Mouse (Mus musculus) MEL (cell line): Measurements from ENCODE around the gene Dapp1. TPM values are rescaled to one million over a fixed set of nuclear protein-coding genes. Genes with fewer than 3 reads are reported as not detected.
A peak's percentile ranks its signal among the peaks of the same experiment; 100 is the strongest.

Experiments used
- DNase-seq: peaks from one replicate; pipeline ENCODE4 v3.0.0; 2011; ENCODE audit warnings: low read depth, low spot score
- H3K27ac ChIP-seq: 2 replicates; pipeline ENCODE4 v1.5.1; 2012; ENCODE audit warnings: low read depth, mild to moderate bottlenecking, control low read depth, low read length, moderate library complexity; ENCODE audit not compliant: control insufficient read depth
- H3K27me3 ChIP-seq, 2 experiments: fragments of 150-350 bp in 1 of 2; sonication (generic) in 1 of 2; 2 replicates each; pipeline ENCODE4 v1.6.1; 2012; ENCODE audit warnings: low read length in 2 of 2, mild to moderate bottlenecking in 2 of 2, improper control_type of control experiment in 1 of 2, moderate library complexity in 1 of 2; ENCODE audit not compliant: insufficient read depth in 2 of 2, control insufficient read depth in 1 of 2
- H3K36me3 ChIP-seq, 2 experiments: 2 replicates each; pipeline ENCODE4 v1.6.1; 2012 to 2014; ENCODE audit warnings: low read length in 2 of 2, improper control_type of control experiment in 1 of 2, inconsistent platforms in 1 of 2, mild to moderate bottlenecking in 1 of 2; ENCODE audit not compliant: insufficient read depth in 2 of 2, control insufficient read depth in 1 of 2
- H3K4me1 ChIP-seq, 2 experiments: fragments of 150-350 bp in 1 of 2; sonication (generic) in 1 of 2; 2 replicates each; pipeline ENCODE4 v1.6.1; 2012; ENCODE audit warnings: low read length in 2 of 2, improper control_type of control experiment in 1 of 2, mild to moderate bottlenecking in 1 of 2; ENCODE audit not compliant: insufficient read depth in 2 of 2, control insufficient read depth in 1 of 2
- H3K4me3 ChIP-seq, 2 experiments: fragments of 150-350 bp in 1 of 2; sonication (generic) in 1 of 2; 2 replicates each; pipeline ENCODE4 v1.5.1; 2012; ENCODE audit warnings: low read depth in 2 of 2, low read length in 2 of 2, mild to moderate bottlenecking in 2 of 2, moderate library complexity in 2 of 2, control low read depth in 1 of 2, improper control_type of control experiment in 1 of 2; ENCODE audit not compliant: control insufficient read depth in 1 of 2, insufficient read depth in 1 of 2
- H3K79me2 ChIP-seq: 2 replicates; pipeline ENCODE4 v1.6.1; 2012; ENCODE audit warnings: mild to moderate bottlenecking, low read length, moderate library complexity; ENCODE audit not compliant: control insufficient read depth, poor library complexity, insufficient read depth
- H3K9ac ChIP-seq: 2 replicates; pipeline ENCODE4 v1.6.1; 2012; ENCODE audit warnings: low read depth, mild to moderate bottlenecking, control low read depth, low read length, moderate library complexity; ENCODE audit not compliant: control insufficient read depth, poor library complexity, severe bottlenecking
- H3K9me3 ChIP-seq: fragments of 150-350 bp; sonication (generic); replicated peaks from 2 replicates; pipeline ENCODE4 v1.6.1; 2012; ENCODE audit warnings: mild to moderate bottlenecking, low read length, improper control_type of control experiment, moderate library complexity; ENCODE audit not compliant: insufficient read depth
- BHLHE40 ChIP-seq: IDR thresholded peaks from 2 replicates; pipeline ENCODE4 v1.6.1; 2012; ENCODE audit warnings: low read depth, mild to moderate bottlenecking, inconsistent platforms, low read length, improper control_type of control experiment, borderline replicate concordance
- CHD2 ChIP-seq: IDR thresholded peaks from 2 replicates; pipeline ENCODE4 v1.6.1; 2011; ENCODE audit warnings: low read length, improper control_type of control experiment
- CTCF ChIP-seq, 3 experiments: IDR thresholded peaks in 2 of 3; conservative IDR thresholded peaks in 1 of 3; 2 replicates each; pipeline ENCODE4 v1.5.1; 2011 to 2012; ENCODE audit warnings: low read length in 3 of 3, low read depth in 2 of 3, mild to moderate bottlenecking in 2 of 3, improper control_type of control experiment in 1 of 3, inconsistent platforms in 1 of 3, mixed read lengths in 1 of 3, moderate library complexity in 1 of 3; ENCODE audit not compliant: control insufficient read depth in 1 of 3, insufficient read depth in 1 of 3, poor library complexity in 1 of 3, severe bottlenecking in 1 of 3
- E2F4 ChIP-seq: IDR thresholded peaks from 2 replicates; pipeline ENCODE4 v1.6.1; 2011; ENCODE audit warnings: low read depth, low read length, improper control_type of control experiment, borderline replicate concordance
- ELF1 ChIP-seq: IDR thresholded peaks from 2 replicates; pipeline ENCODE4 v1.6.1; 2014; ENCODE audit warnings: low read depth, mild to moderate bottlenecking, inconsistent platforms, low read length, improper control_type of control experiment, moderate library complexity
- EP300 ChIP-seq, 2 experiments: IDR thresholded peaks; 2 replicates each; pipeline ENCODE4 v1.6.1; 2011; ENCODE audit warnings: improper control_type of control experiment in 2 of 2, low read length in 2 of 2, low read depth in 1 of 2, mild to moderate bottlenecking in 1 of 2
- ETS1 ChIP-seq: IDR thresholded peaks from 2 replicates; pipeline ENCODE4 v1.6.1; 2012; ENCODE audit warnings: low read depth, mild to moderate bottlenecking, inconsistent platforms, low read length, improper control_type of control experiment, moderate library complexity
- GABPA ChIP-seq: IDR thresholded peaks from 2 replicates; pipeline ENCODE4 v1.6.1; 2012; ENCODE audit warnings: low read depth, mild to moderate bottlenecking, inconsistent platforms, low read length, improper control_type of control experiment, moderate library complexity
- GATA1 ChIP-seq: IDR thresholded peaks from 2 replicates; pipeline ENCODE4 v1.6.1; 2011; ENCODE audit warnings: low read depth, low read length, improper control_type of control experiment
- JUND ChIP-seq: IDR thresholded peaks from 2 replicates; pipeline ENCODE4 v1.6.1; 2011; ENCODE audit warnings: low read depth, mild to moderate bottlenecking, improper control_type of control experiment, low read length
- KAT2A ChIP-seq: conservative IDR thresholded peaks from 2 replicates; pipeline ENCODE4 v1.6.1; 2012; ENCODE audit warnings: low read depth, low read length, improper control_type of control experiment, inconsistent platforms
- MAFK ChIP-seq: IDR thresholded peaks from 2 replicates; pipeline ENCODE4 v1.6.1; 2011; ENCODE audit warnings: low read depth, mild to moderate bottlenecking, low read length, improper control_type of control experiment, borderline replicate concordance
- MAX ChIP-seq: IDR thresholded peaks from 2 replicates; pipeline ENCODE4 v1.6.1; 2011; ENCODE audit warnings: low read length, improper control_type of control experiment
- MAZ ChIP-seq: IDR thresholded peaks from 2 replicates; pipeline ENCODE4 v1.6.1; 2012; ENCODE audit warnings: low read depth, mild to moderate bottlenecking, inconsistent platforms, low read length, improper control_type of control experiment
- MEF2A ChIP-seq: IDR thresholded peaks from 2 replicates; pipeline ENCODE4 v1.6.1; 2014; ENCODE audit warnings: low read depth, mild to moderate bottlenecking, inconsistent platforms, low read length, improper control_type of control experiment; ENCODE audit not compliant: poor library complexity, insufficient replicate concordance, severe bottlenecking; ENCODE audit errors: extremely low read depth
- MXI1 ChIP-seq: IDR thresholded peaks from 2 replicates; pipeline ENCODE4 v1.6.1; 2011; ENCODE audit warnings: mild to moderate bottlenecking, low read depth, low read length, improper control_type of control experiment
- MYB ChIP-seq: IDR thresholded peaks from 2 replicates; pipeline ENCODE4 v1.6.1; 2011; ENCODE audit warnings: mild to moderate bottlenecking, low read depth, low read length, improper control_type of control experiment
- MYC ChIP-seq: IDR thresholded peaks from 2 replicates; pipeline ENCODE4 v1.6.1; 2011; ENCODE audit warnings: low read depth, mild to moderate bottlenecking, low read length, improper control_type of control experiment, moderate library complexity
- NELFE ChIP-seq: IDR thresholded peaks from 2 replicates; pipeline ENCODE4 v1.6.1; 2011; ENCODE audit warnings: low read depth, low read length, improper control_type of control experiment
- NRF1 ChIP-seq: IDR thresholded peaks from 2 replicates; pipeline ENCODE4 v1.6.1; 2014; ENCODE audit warnings: low read depth, mild to moderate bottlenecking, inconsistent platforms, low read length, improper control_type of control experiment, moderate library complexity; ENCODE audit not compliant: poor library complexity, insufficient read depth, severe bottlenecking
- POLR2A ChIP-seq, 2 experiments: IDR thresholded peaks; 2 replicates each; pipeline ENCODE4 v1.6.1; 2011 to 2012; ENCODE audit warnings: low read length in 2 of 2, mild to moderate bottlenecking in 2 of 2, control low read depth in 1 of 2, improper control_type of control experiment in 1 of 2, low read depth in 1 of 2, moderate library complexity in 1 of 2; ENCODE audit not compliant: control insufficient read depth in 1 of 2, insufficient read depth in 1 of 2, poor library complexity in 1 of 2
- POLR2AphosphoS2 ChIP-seq: IDR thresholded peaks from 2 replicates; pipeline ENCODE4 v1.6.1; 2011; ENCODE audit warnings: low read length, improper control_type of control experiment
- POLR2AphosphoS5 ChIP-seq: IDR thresholded peaks from 2 replicates; pipeline ENCODE4 v1.6.1; 2012; ENCODE audit warnings: low read depth, borderline replicate concordance, mild to moderate bottlenecking, inconsistent platforms, low read length, moderate library complexity, mixed read lengths
- RAD21 ChIP-seq: IDR thresholded peaks from 2 replicates; pipeline ENCODE4 v1.6.1; 2011; ENCODE audit warnings: mild to moderate bottlenecking, low read depth, low read length, improper control_type of control experiment
- RCOR1 ChIP-seq: IDR thresholded peaks from 2 replicates; pipeline ENCODE4 v1.6.1; 2012; ENCODE audit warnings: low read depth, mild to moderate bottlenecking, inconsistent platforms, low read length, improper control_type of control experiment
- SIN3A ChIP-seq: IDR thresholded peaks from 2 replicates; pipeline ENCODE4 v1.6.1; 2012; ENCODE audit warnings: low read length, improper control_type of control experiment, inconsistent platforms
- SMC3 ChIP-seq: IDR thresholded peaks from 2 replicates; pipeline ENCODE4 v1.6.1; 2011; ENCODE audit warnings: low read depth, low read length, improper control_type of control experiment
- TAL1 ChIP-seq: IDR thresholded peaks from 2 replicates; pipeline ENCODE4 v1.6.1; 2012; ENCODE audit warnings: mild to moderate bottlenecking, inconsistent platforms, low read length, moderate library complexity, mixed read lengths
- TBP ChIP-seq: IDR thresholded peaks from 2 replicates; pipeline ENCODE4 v1.8.0; 2011; ENCODE audit warnings: low read depth, low read length, improper control_type of control experiment
- TCF12 ChIP-seq: IDR thresholded peaks from 2 replicates; pipeline ENCODE4 v1.6.1; 2014; ENCODE audit warnings: low read depth, mild to moderate bottlenecking, inconsistent platforms, low read length, improper control_type of control experiment, moderate library complexity
- USF1 ChIP-seq: IDR thresholded peaks from 2 replicates; pipeline ENCODE4 v1.6.1; 2014; ENCODE audit warnings: low read depth, mild to moderate bottlenecking, inconsistent platforms, low read length, improper control_type of control experiment, moderate library complexity
- USF2 ChIP-seq, 2 experiments: IDR thresholded peaks; 2 replicates each; pipeline ENCODE4 v1.6.1; 2011 to 2012; ENCODE audit warnings: improper control_type of control experiment in 2 of 2, low read length in 2 of 2, borderline replicate concordance in 1 of 2, inconsistent platforms in 1 of 2, low read depth in 1 of 2, mild to moderate bottlenecking in 1 of 2; ENCODE audit not compliant: insufficient read depth in 1 of 2
- ZC3H11A ChIP-seq: IDR thresholded peaks from 2 replicates; pipeline ENCODE4 v1.6.1; 2012; ENCODE audit warnings: low read depth, mild to moderate bottlenecking, inconsistent platforms, low read length, improper control_type of control experiment
- ZKSCAN1 ChIP-seq: IDR thresholded peaks from 2 replicates; pipeline ENCODE4 v1.6.1; 2012; ENCODE audit warnings: low read depth, mild to moderate bottlenecking, inconsistent platforms, low read length, improper control_type of control experiment, moderate library complexity
- ZMIZ1 ChIP-seq: IDR thresholded peaks from 2 replicates; pipeline ENCODE4 v1.6.1; 2012; ENCODE audit warnings: low read depth, mild to moderate bottlenecking, inconsistent platforms, low read length, improper control_type of control experiment, moderate library complexity
- ZNF384 ChIP-seq: IDR thresholded peaks from 2 replicates; pipeline ENCODE4 v1.6.1; 2012; ENCODE audit warnings: low read depth, mild to moderate bottlenecking, inconsistent platforms, low read length, improper control_type of control experiment
- polyA plus RNA-seq, 2 experiments: library from polyadenylated mRNA; stranded (reverse) in 1 of 2; unstranded in 1 of 2; fragments of >175 nt in 1 of 2; fragments of >200 nt in 1 of 2; gene quantifications; 2 replicates each; pipeline versions ENCODE4 v1.2.1 to v1.2.4; 2012; ENCODE audit warnings: low replicate concordance in 2 of 2, low read depth in 1 of 2; ENCODE audit not compliant: insufficient read length in 2 of 2, insufficient read depth in 1 of 2, missing spikeins in 1 of 2
- total RNA-seq: library from RNA; depleted of rRNA; stranded (reverse); fragments of 300-350 nt; gene quantifications from 2 replicates; pipeline ENCODE4 v1.2.3, GENCODE M21; 2012

Gene Dapp1
- total and polyA plus RNA-seq, 3 experiments = 45.7 to 91.5 (median 67.3) TPM

DNA sequence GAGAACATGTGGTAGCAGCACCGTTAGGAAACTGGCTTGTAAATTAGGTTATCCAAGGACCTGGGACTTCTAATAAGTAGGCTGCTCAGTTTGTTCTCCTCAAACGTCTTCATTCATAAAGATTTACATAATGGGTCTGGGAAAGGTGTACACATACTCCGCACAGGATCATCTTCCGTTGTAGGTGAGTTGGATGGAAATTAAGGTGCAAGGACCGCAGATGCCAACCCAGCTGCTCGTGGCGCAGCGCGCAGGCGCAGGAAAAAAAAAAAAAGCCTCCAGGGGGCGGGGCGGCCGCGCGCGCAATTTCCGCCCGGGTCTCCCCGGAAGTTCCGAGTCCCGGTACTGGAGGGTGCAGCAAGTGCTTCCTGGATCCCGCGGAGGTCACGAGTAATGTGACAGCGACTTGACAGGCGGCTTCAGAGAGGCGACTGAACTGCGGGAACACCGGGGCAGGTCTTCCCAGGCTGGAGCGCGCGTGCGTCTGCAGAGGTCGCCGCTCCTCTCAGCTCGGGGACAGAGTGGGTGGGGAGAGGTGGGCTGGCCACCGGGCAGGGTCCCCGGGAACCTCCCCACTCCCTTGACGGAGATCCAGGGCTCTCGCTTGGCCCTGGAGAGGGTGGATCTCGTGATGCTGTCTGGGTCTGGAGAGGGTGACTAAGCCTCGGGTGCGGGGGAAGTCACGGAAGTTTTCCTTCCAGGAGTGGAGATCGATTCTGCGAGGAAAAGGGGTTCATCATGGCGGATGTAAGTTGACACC lies 63.0 kb downstream of the Dapp1 start, which contains the start of gene Lamtor3:
Gene Lamtor3 (plus strand): TSS at position 335 of the 760 bp plus-strand sequence.
- DNase-seq = peak; percentile 92
- peak within 1 kb of the TSS; percentile 82 for H3K9ac ChIP-seq
- H3K9me3 ChIP-seq = no peaks in the 10 kb centered on the region
- peaks cover 16% of the 10 kb centered on the region for H3K79me2 ChIP-seq
- peaks cover 5 to 8% of the 10 kb centered on the region in 2 experiments for H3K4me1 ChIP-seq
- no peaks in the 10 kb centered on the region for H3K27me3 ChIP-seq
- peak within 1 kb of the TSS; percentile 82 for H3K27ac ChIP-seq
- H3K36me3 ChIP-seq = peaks cover 8 to 23% of the 10 kb centered on the region in 2 experiments
- H3K4me3 ChIP-seq = peak within 1 kb of the TSS; percentile 76 to 95
- TF ChIP-seq TAL1 (no peak), BHLHE40 (no peak), POLR2AphosphoS5 (no peak), KAT2A (no peak; the same call in 1 of the 2 replicates), RCOR1 (no peak), NELFE (peak; percentile 92), POLR2A (IDR thresholded peaks at IDR 0.05; ENCODE audit: control insufficient read depth in 1 of 2, insufficient read depth in 1 of 2, low read depth in 1 of 2, low read length in 2 of 2, poor library complexity in 1 of 2) (peak in 1 of 2 experiments; percentile 86; a peak in 2 of 4 replicates), ZKSCAN1 (peak; percentile 82; the same call in 1 of the 2 replicates), USF1 (peak; percentile 70), MEF2A (no peak), MYB (no peak), TCF12 (peak; percentile 66), ZC3H11A (no peak), CHD2 (no peak), ELF1 (peak; percentile 95), ZMIZ1 (peak; percentile 73), JUND (no peak), SIN3A (peak; percentile 96), MAZ (0 out of 2 replicates have a peak, but pooled peaks have one; percentile 37), MXI1 (peak; percentile 93), GATA1 (no peak), RAD21 (no peak), SMC3 (no peak), MYC (peak; percentile 66), NRF1 (peak; percentile 87), USF2 (IDR thresholded peaks at IDR 0.05; ENCODE audit: borderline replicate concordance in 1 of 2, insufficient read depth in 1 of 2, low read depth in 1 of 2, low read length in 2 of 2) (no peak), ETS1 (peak; percentile 68; the same call in 1 of the 2 replicates), GABPA (no peak), POLR2AphosphoS2 (peak; percentile 75; the same call in 1 of the 2 replicates), EP300 (IDR thresholded peaks at IDR 0.05; ENCODE audit: low read depth in 1 of 2, low read length in 2 of 2) (no peak), MAFK (no peak), ZNF384 (peak; percentile 99), CTCF (IDR thresholded peaks at IDR 0.05 in 2 of 3, conservative IDR thresholded peaks at IDR 0.05 in 1 of 3; ENCODE audit: control insufficient read depth in 1 of 3, insufficient read depth in 1 of 3, low read depth in 2 of 3, low read length in 3 of 3, poor library complexity in 1 of 3, severe bottlenecking in 1 of 3) (no peak), MAX (peak; percentile 55; the same call in 1 of the 2 replicates), E2F4 (no peak), TBP (peak; percentile 63; the same call in 1 of the 2 replicates)
